Mouse (Mus musculus) myocyte (in vitro differentiated cells): ENCODE data around the gene Acsm3.

ENCODE experiments used
- CEBPB ChIP-seq: IDR thresholded peaks from 2 replicates; pipeline ENCODE4 v1.6.1; 2011; ENCODE audit warnings: mild to moderate bottlenecking, moderate library complexity; ENCODE audit not compliant: poor library complexity, insufficient read depth, severe bottlenecking
- MAX ChIP-seq: IDR thresholded peaks from one replicate; pipeline ENCODE4 v1.6.1; 2011; ENCODE audit warnings: low read depth, mild to moderate bottlenecking, control low read depth
- MYOG ChIP-seq, 3 experiments: IDR thresholded peaks; one replicate each; pipeline ENCODE4 v1.6.1; 2011; ENCODE audit warnings: control low read depth in 2 of 3, low read depth in 2 of 3, mild to moderate bottlenecking in 2 of 3; ENCODE audit not compliant: insufficient read length in 2 of 3, control insufficient read depth in 1 of 3, insufficient read depth in 1 of 3
- POLR2A ChIP-seq: IDR thresholded peaks from one replicate; pipeline ENCODE4 v1.6.1; 2011; ENCODE audit warnings: low read depth, mild to moderate bottlenecking, control low read depth, moderate library complexity; ENCODE audit not compliant: insufficient read length
- TCF12 ChIP-seq: IDR thresholded peaks from one replicate; pipeline ENCODE4 v1.6.1; 2011; ENCODE audit warnings: mild to moderate bottlenecking, control low read depth; ENCODE audit not compliant: poor library complexity, insufficient read depth, severe bottlenecking
- USF1 ChIP-seq: IDR thresholded peaks from one replicate; pipeline ENCODE4 v1.6.1; 2011; ENCODE audit warnings: low read depth, mild to moderate bottlenecking, control low read depth, moderate library complexity

DNA sequence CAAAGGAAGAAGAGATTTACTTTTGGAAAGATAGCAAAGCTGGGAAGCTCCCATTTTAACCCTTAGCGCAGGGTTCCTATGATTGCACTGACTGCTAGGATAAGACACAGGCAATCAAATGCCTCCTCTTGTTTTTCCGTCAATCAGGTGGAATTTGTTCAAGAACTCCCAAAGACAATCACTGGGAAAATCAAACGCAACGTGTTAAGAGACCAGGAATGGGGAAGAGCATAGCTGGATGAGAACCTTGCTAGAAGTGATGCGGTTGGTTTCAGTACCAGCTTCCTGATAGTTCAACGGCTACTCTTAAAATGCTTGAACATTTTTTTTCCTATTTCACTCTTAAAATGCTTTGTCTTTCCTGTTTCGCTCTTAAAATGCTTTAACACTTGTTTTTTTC lies 46.6 kb upstream of the Acsm3 start:
- TF ChIP-seq MYOG (IDR thresholded peaks at IDR 0.05; ENCODE audit: control insufficient read depth in 1 of 3, insufficient read depth in 1 of 3, insufficient read length in 2 of 3, low read depth in 2 of 3) (no peak), TCF12 (no peak), USF1 (no peak), POLR2A (no peak), MAX (no peak), CEBPB (no peak)
